Mouse (Mus musculus): Measurements from ENCODE around the gene Gpc6.

Gene Gpc6

GRCm38 (mm10) chr14:117756505-117756904, 831.4 kb downstream of the Gpc6 start:
- no peak for DNase-seq

GRCm38 (mm10) chr14:117757790-117758358, 832.8 kb downstream of the Gpc6 start:
- DNase-seq, result no peak

GRCm38 (mm10) chr14:117760830-117761517, 835.9 kb downstream of the Gpc6 start:
- no peak for DNase-seq

GRCm38 (mm10) chr14:117762934-117763333, 837.8 kb downstream of the Gpc6 start:
- DNase-seq, result no peak

GRCm38 (mm10) chr14:117767861-117768260, 842.7 kb downstream of the Gpc6 start:
- no peak for DNase-seq

- no peak for DNase-seq
Measured at GRCm38 (mm10) chr14:117768697-117769096, 843.6 kb downstream of the Gpc6 start.

- no peak for DNase-seq
Measured at GRCm38 (mm10) chr14:117773373-117773772, 848.3 kb downstream of the Gpc6 start.

DNA sequence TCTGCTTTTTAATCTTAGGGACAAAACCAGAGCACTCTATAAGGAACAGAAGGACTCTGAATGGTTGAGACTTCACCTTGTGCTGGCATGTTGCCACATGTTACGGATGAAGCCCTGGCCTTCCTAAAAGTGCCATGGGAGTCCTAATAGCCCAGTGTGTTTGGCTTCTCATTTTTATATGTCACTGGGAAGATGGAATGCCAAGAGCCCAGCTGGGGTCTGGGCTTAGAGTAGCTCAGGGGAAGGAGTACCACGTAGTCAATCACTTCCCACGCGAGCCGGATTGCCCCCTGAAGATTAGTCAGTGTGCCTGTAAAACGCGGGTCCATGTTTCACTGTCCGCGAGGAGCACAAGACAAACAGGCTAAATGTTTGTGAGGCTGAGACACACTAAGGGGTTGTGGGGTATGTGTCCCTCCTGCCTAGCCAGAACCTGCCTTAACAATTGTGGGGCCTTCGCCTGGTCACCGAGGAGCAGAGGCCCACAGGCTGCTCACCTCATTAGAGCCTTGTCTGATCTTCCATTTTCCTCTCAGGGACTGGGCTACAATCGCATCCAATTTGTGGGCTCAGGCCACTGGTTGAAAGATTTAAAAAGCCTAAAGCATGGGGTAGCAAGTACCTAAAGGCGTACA, 852.9 kb downstream of the Gpc6 start:
- no peak for DNase-seq

- DNase-seq, result no peak
Measured at GRCm38 (mm10) chr14:117778538-117779413, 853.7 kb downstream of the Gpc6 start.

DNA sequence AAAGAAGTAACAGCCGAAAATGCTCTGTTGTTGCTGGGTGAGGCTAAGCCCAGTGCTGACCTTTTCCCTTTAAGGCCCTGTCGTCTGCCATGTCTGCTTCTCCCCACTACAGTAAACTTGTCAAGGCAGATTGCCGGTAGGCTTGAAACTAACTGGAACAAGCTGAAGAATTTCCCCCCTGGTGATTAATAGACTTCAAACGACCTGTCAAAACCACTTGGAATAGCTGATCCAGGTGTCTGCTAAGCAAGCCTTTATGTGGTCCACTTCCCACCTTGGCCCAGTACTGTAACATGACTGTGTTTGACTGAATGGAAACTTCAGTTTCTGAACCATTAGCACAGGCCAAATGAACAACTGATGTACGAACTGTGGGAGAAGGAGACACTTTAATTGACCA, 856.6 kb downstream of the Gpc6 start:
- no peak for DNase-seq

GRCm38 (mm10) chr14:117783671-117784262, 858.7 kb downstream of the Gpc6 start:
- DNase-seq, result no peak

- DNase-seq, result no peak
Measured at GRCm38 (mm10) chr14:117784960-117785359, 859.8 kb downstream of the Gpc6 start.

DNA sequence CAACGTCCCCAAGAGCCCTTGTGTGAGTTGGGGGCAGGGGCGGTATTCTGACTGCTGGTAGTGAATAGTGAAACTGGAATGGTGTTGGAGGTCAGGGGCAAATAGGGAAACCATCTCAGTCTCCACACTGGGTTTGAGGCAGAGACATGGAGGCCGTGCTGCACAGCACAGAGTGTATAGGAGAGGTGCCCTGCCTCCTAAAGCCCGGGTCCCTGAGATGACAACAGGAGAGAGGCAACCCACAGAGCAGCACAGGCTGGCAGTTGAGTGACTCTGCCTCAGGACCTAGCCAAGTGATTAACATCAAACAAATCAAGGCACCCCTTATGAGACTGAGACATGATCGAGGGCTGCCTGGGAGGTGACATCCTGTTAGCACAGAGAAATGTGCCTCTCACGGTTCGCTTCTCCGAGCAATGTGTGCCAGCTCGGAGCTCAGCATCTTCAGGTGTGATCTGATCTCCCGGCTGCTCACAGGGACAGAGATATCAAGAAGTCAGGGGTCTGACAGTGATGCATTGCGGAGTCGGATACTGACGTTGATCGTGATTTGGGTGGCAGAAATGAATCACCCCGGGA, 860.5 kb downstream of the Gpc6 start:
- DNase-seq, result no peak

- no peak for DNase-seq
Measured at GRCm38 (mm10) chr14:117786647-117787046, 861.5 kb downstream of the Gpc6 start.

- no peak for DNase-seq
Measured at GRCm38 (mm10) chr14:117794874-117795273, 869.8 kb downstream of the Gpc6 start.

DNA sequence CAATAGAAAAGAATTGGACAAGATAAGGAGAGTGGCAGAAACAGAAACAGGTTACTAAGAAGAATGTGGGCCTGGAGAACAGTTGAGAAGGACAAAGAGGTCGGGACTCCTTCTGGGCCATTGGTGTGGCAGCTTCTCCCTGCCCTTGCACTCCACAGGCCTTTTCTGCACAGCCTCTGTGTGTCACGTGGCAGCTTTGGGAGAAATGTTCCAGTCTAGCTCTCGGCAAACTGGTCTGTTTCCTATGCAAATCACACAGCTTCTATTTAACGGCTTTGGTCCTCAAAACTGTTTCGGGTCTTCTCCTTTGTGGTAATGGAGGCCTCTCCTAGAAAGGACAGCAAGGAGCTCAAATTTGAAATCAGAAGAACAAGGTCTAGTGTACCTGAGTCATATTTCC, 871.5 kb downstream of the Gpc6 start:
- DNase-seq, result no peak

- DNase-seq, result no peak
Measured at GRCm38 (mm10) chr14:117800399-117800798, 875.3 kb downstream of the Gpc6 start.

DNA sequence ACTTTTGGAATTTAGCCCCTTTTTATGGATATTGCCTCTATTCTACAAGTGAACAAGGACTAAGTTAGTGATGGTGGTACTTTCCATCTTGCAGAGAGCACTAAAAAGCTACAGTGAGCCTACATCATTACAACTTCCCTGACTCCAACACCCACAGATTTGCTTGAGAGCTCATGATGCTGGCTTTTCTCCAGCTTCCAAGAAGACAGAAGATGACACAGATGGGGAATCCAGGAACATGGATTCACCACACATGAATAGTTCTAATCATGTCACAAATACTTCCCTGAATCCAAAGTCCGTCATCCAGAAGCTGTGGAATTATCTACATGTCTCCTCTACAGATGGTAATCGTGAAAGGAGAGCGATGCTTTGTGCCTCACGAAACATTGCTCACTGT, 882.7 kb downstream of the Gpc6 start:
- no peak for DNase-seq

- no peak for DNase-seq
Measured at GRCm38 (mm10) chr14:117808326-117808725, 883.2 kb downstream of the Gpc6 start.

- DNase-seq, result no peak
Measured at GRCm38 (mm10) chr14:117810321-117811270, 885.5 kb downstream of the Gpc6 start.

- no peak for DNase-seq
Measured at GRCm38 (mm10) chr14:117813473-117813872, 888.4 kb downstream of the Gpc6 start.
